ENCODE assay signal across 8 mouse cellular contexts in the genomic region with DNA sequence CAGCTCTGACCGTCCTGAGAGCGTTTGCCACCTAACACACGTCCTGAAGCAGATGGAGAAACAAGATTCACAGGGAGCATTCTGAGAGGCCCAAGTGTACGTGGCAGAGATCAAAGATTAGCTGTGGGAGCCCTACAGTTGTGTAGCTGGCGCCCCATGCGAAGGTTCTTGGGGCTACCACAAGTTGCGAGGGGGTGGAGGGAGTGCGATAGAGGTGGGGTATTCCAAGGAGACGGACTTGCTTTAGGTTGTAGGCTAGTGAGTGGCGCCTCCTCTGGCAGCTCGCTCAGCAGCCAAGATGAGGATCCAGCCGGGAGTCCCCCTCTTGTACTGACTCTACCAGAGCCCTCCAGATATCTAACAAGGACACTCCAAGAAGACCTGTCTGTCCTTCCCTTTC. TPM values are rescaled to one million over a fixed set of nuclear protein-coding genes. Genes with fewer than 3 reads are reported as not detected.
DNase-seq lines count a peak whose midpoint lies in the region; TF ChIP-seq lines count a peak whose summit lies in the region.

No protein-coding gene starts in this region.

- H3K4me3 ChIP-seq in testis, adult 2 months (ENCODE audit: control insufficient read depth, low read depth, low read length) = peak overlapping the region; percentile 30
- H3K4me3 ChIP-seq in forebrain, embryonic 10.5 days = peak overlapping the region; percentile 51
- peak overlapping the region; percentile 43 for H3K4me3 ChIP-seq in limb, embryonic 10.5 days

- 1% methylated on average over 12 of the region's 12 CpGs for WGBS in forebrain, embryonic 10.5 days
- WGBS in limb, embryonic 10.5 days = 2% methylated on average over 12 of the region's 12 CpGs

- H3K36me3 ChIP-seq in testis, adult 2 months (ENCODE audit: control insufficient read depth, insufficient read depth, low read length) = no peaks in the 10 kb centered on the region
- H3K36me3 ChIP-seq in forebrain, embryonic 10.5 days (replicated peaks) = peaks cover 8% of the 10 kb centered on the region
- peaks cover 2% of the 10 kb centered on the region for H3K36me3 ChIP-seq in limb, embryonic 10.5 days

- H3K27ac ChIP-seq in testis, adult 2 months (ENCODE audit: control insufficient read depth, insufficient read depth, low read depth, low read length) = no peak overlapping the region
- H3K27ac ChIP-seq in forebrain, embryonic 10.5 days = 0 out of 2 replicates have a peak overlapping the region, but pooled peaks have one; percentile 49
- H3K27ac ChIP-seq in limb, embryonic 10.5 days = 0 out of 2 replicates have a peak overlapping the region, but pooled peaks have one; percentile 40

- no peaks in the 10 kb centered on the region for H3K27me3 ChIP-seq in testis, adult 2 months (ENCODE audit: control insufficient read depth, insufficient read depth, low read length)
- H3K27me3 ChIP-seq in forebrain, embryonic 10.5 days (ENCODE audit: poor library complexity, severe bottlenecking) = peaks cover 76% of the 10 kb centered on the region
- peaks cover 71% of the 10 kb centered on the region for H3K27me3 ChIP-seq in limb, embryonic 10.5 days (ENCODE audit: low read depth, poor library complexity, severe bottlenecking)

- no peak for TF ChIP-seq CTCF in testis, adult 2 months (IDR thresholded peaks at IDR 0.05; ENCODE audit: control insufficient read depth, insufficient read depth, insufficient replicate concordance, low read depth, low read length)

- H3K9me3 ChIP-seq in forebrain, embryonic 10.5 days = 0 out of 2 replicates have a peak, but pooled peaks cover 4% of the 10 kb centered on the region
- H3K9me3 ChIP-seq in limb, embryonic 10.5 days (replicated peaks) = no peaks in the 10 kb centered on the region

- peaks cover 21% of the 10 kb centered on the region for H3K4me1 ChIP-seq in testis, adult 2 months (ENCODE audit: control insufficient read depth, insufficient read depth, low read length)
- H3K4me1 ChIP-seq in forebrain, embryonic 10.5 days = peaks cover 40% of the 10 kb centered on the region
- peaks cover 53% of the 10 kb centered on the region for H3K4me1 ChIP-seq in limb, embryonic 10.5 days

- no peak for TF ChIP-seq POLR2A in testis, adult 2 months (IDR thresholded peaks at IDR 0.05; ENCODE audit: control insufficient read depth, low read depth, low read length)

- no peak for DNase-seq in testis, postnatal 14 days (ENCODE audit: low spot score)
- DNase-seq in forebrain, embryonic 10.5 days (ENCODE audit: extremely low spot score, low spot score) = no peak
- peak; percentile 46 for DNase-seq in limb, embryonic 10.5 days (ENCODE audit: low spot score)
- peak; percentile 51 for DNase-seq in retina, embryonic 14.5 days (ENCODE audit: low spot score)
- no peak for DNase-seq in gastrocnemius, adult 18-20 months (ENCODE audit: low spot score)
- no peak for DNase-seq in yolk sac, embryonic 10.5 days (ENCODE audit: low spot score)
- DNase-seq in layer of hippocampus, postnatal 14 days (ENCODE audit: low spot score in 2 of 2) = no peak

RNA-seq across cellular contexts. Expression of gene Kremen2, which starts 0.7 kb away (rescaled TPM):
- polyA plus RNA-seq in testis, adult 2 months (2012; rRNA removed) = 0.80 and 0.97 TPM in 2 replicates
- 1.5 and 2.9 TPM in 2 replicates for polyA plus RNA-seq in forebrain, embryonic 10.5 days (2016; fragmentation: Nextera tagmentation; extraction: Ambion mirVana)
- polyA plus RNA-seq in limb, embryonic 10.5 days (2016; fragmentation: Nextera tagmentation; extraction: Ambion mirVana) = 13.8 and 19.5 TPM in 2 replicates
- total RNA-seq in gastrocnemius, adult 18-20 months (2021) = not detected
- under 1 TPM; 0.17 to 0.21 TPM for total RNA-seq in layer of hippocampus, postnatal 14 days (2021)

RNA-seq across cellular contexts. Expression of gene Paqr4, which starts 5.6 kb away (rescaled TPM):
- 0.69 and 0.85 TPM in 2 replicates for polyA plus RNA-seq in testis, adult 2 months (2012; rRNA removed)
- 21.5 and 23.9 TPM in 2 replicates for polyA plus RNA-seq in forebrain, embryonic 10.5 days (2016; fragmentation: Nextera tagmentation; extraction: Ambion mirVana)
- polyA plus RNA-seq in limb, embryonic 10.5 days (2016; fragmentation: Nextera tagmentation; extraction: Ambion mirVana) = 5.9 and 9.0 TPM in 2 replicates
- 1 to 10 TPM; 2.3 to 2.8 TPM for total RNA-seq in gastrocnemius, adult 18-20 months (2021)
- 10 to 100 TPM; 49.7 to 52.8 TPM for total RNA-seq in layer of hippocampus, postnatal 14 days (2021)

RNA-seq across cellular contexts. Expression of gene Pkmyt1, which starts 20.2 kb away (rescaled TPM):
- 78.6 and 88.6 TPM in 2 replicates for polyA plus RNA-seq in testis, adult 2 months (2012; rRNA removed)
- 63.3 and 64.5 TPM in 2 replicates for polyA plus RNA-seq in forebrain, embryonic 10.5 days (2016; fragmentation: Nextera tagmentation; extraction: Ambion mirVana)
- polyA plus RNA-seq in limb, embryonic 10.5 days (2016; fragmentation: Nextera tagmentation; extraction: Ambion mirVana) = 66.8 and 67.6 TPM in 2 replicates
- total RNA-seq in gastrocnemius, adult 18-20 months (2021) = under 1 TPM; 0.32 to 0.57 TPM
- total RNA-seq in layer of hippocampus, postnatal 14 days (2021) = 1 to 10 TPM; 3.7 to 4.0 TPM

RNA-seq across cellular contexts. Expression of gene 1520401A03Rik, which starts 23.7 kb away (rescaled TPM):
- 6.7 and 7.1 TPM in 2 replicates for polyA plus RNA-seq in testis, adult 2 months (2012; rRNA removed)
- polyA plus RNA-seq in forebrain, embryonic 10.5 days (2016; fragmentation: Nextera tagmentation; extraction: Ambion mirVana) = 0.06 TPM in 1 of 2 replicates, not detected in the other
- 0.13 and 0.36 TPM in 2 replicates for polyA plus RNA-seq in limb, embryonic 10.5 days (2016; fragmentation: Nextera tagmentation; extraction: Ambion mirVana)
- total RNA-seq in gastrocnemius, adult 18-20 months (2021) = not detected
- total RNA-seq in layer of hippocampus, postnatal 14 days (2021) = under 1 TPM; 0.14 to 0.16 TPM

RNA-seq across cellular contexts. Expression of gene Flywch1, which starts 25.1 kb away (rescaled TPM):
- 155 and 178 TPM in 2 replicates for polyA plus RNA-seq in testis, adult 2 months (2012; rRNA removed)
- polyA plus RNA-seq in forebrain, embryonic 10.5 days (2016; fragmentation: Nextera tagmentation; extraction: Ambion mirVana) = 190 and 197 TPM in 2 replicates
- 177 and 183 TPM in 2 replicates for polyA plus RNA-seq in limb, embryonic 10.5 days (2016; fragmentation: Nextera tagmentation; extraction: Ambion mirVana)
- total RNA-seq in gastrocnemius, adult 18-20 months (2021) = 10 to 100 TPM; 50.0 to 59.2 TPM
- total RNA-seq in layer of hippocampus, postnatal 14 days (2021) = 100 to 1,000 TPM; 159 to 169 TPM

Comparison
In these comparisons a context has a peak if more than half of its experiments do, and no peak if none do; other contexts are left out.
1. DNase-seq: peak in limb, embryonic 10.5 days (single experiment) and retina, embryonic 14.5 days (single experiment); none in testis, postnatal 14 days (single experiment), forebrain, embryonic 10.5 days (single experiment), gastrocnemius, adult 18-20 months (single experiment), yolk sac, embryonic 10.5 days (single experiment) and layer of hippocampus, postnatal 14 days (0 of 2).
2. Peak in every context shown above with its lines, with median percentiles within 50 percentile points of each other: H3K4me3 ChIP-seq.